Mouse (Mus musculus): Measurements from ENCODE around the gene Rnf220. TPM values are rescaled to one million over a fixed set of nuclear protein-coding genes. Genes with fewer than 3 reads are reported as not detected.

Rnf220 gene
- polyA plus RNA-seq, 1 experiment: 73.9 TPM

DNA sequence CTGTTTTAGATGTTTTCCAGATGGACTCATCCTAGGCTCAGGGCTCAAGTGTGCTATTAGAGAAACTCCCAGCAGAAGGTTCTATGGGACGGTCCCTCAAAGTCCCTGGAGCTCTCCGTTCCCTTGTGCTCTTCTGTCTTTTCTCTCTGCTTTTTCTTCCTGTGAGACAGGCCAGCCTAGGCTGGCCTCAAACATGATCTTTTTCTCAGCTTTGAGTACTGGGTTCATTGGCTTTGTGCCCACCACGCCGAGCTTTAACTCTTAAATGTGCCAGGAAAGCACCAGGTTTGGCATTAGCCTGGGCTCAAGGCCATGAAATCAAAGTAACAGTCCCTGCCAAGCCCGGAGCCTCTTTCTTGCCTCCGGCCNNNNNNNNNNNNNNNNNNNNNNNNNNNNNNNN, 256.0 kb downstream of the Rnf220 start:
- no peaks in the 10 kb centered on the region for H3K27me3 ChIP-seq (ENCODE audit: control insufficient read depth, insufficient read depth, low read length)
- 50% methylated on average over 6 of the region's 6 CpGs for WGBS
- TF ChIP-seq CTCF (IDR thresholded peaks at IDR 0.05; ENCODE audit: extremely low read depth, insufficient read length, insufficient replicate concordance, low read depth, low read length): no peak
- TF ChIP-seq POLR2A (IDR thresholded peaks at IDR 0.05; ENCODE audit: low read depth, low read length): no peak
- no peaks in the 10 kb centered on the region for H3K36me3 ChIP-seq (ENCODE audit: control insufficient read depth, insufficient read depth, low read length)
- H3K27ac ChIP-seq (ENCODE audit: insufficient read depth, low read depth, low read length): no peak overlapping the region
- H3K4me1 ChIP-seq (ENCODE audit: control insufficient read depth, insufficient read depth, insufficient read length, low read length): no peaks in the 10 kb centered on the region
- H3K4me3 ChIP-seq (ENCODE audit: low read depth, low read length): no peak overlapping the region

DNA sequence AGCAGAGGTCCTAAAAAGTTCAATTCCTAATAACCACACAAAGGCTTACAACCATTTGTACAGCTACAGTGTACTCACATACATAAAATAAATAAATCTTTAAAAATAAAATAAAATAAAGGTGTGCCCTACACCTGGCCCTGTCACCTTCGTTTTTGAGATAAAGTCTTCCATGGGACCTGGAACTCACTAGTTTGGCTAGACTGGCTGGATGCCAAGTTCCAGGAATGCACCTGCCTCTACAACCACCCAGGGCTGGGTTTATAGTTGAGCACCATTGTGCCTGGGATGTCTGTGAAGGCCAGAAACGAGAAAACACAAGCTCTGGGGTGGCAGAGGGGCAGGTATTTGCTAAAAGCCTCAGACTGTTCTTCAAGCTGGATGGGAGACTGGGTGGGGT, 257.7 kb downstream of the Rnf220 start:
- H3K4me3 ChIP-seq (ENCODE audit: low read depth, low read length): no peak overlapping the region
- no peaks in the 10 kb centered on the region for H3K27me3 ChIP-seq (ENCODE audit: control insufficient read depth, insufficient read depth, low read length)
- 9% methylated on average over 2 of the region's 2 CpGs for WGBS
- no peak overlapping the region for H3K27ac ChIP-seq (ENCODE audit: insufficient read depth, low read depth, low read length)
- no peaks in the 10 kb centered on the region for H3K36me3 ChIP-seq (ENCODE audit: control insufficient read depth, insufficient read depth, low read length)
- TF ChIP-seq CTCF (IDR thresholded peaks at IDR 0.05; ENCODE audit: extremely low read depth, insufficient read length, insufficient replicate concordance, low read depth, low read length) (no peak), POLR2A (IDR thresholded peaks at IDR 0.05; ENCODE audit: low read depth, low read length) (no peak)
- H3K4me1 ChIP-seq (ENCODE audit: control insufficient read depth, insufficient read depth, insufficient read length, low read length): no peaks in the 10 kb centered on the region

DNA sequence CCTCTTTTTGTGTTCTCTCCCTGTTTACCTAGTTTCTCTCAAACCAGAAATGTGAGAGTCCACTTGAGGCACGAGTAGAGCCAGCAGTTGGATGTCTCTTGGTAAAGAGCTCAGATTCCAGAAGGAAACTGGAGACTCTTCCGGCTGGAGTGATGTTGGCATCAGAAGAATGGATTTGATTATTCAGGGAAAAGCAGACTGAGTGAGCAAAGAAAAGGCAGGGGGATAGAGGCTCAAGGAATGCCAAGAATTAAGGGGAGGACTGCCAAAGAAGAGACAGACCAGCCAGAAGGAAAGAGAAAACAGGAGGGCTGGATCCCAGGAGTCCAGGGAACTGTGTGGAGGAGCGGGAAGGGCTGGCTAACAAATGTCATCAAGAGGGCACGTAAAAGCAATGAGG, 261.0 kb downstream of the Rnf220 start:
- Histone ChIP-seq H3K27me3 (ENCODE audit: control insufficient read depth, insufficient read depth, low read length) (no peaks in the 10 kb centered on the region), H3K27ac (ENCODE audit: insufficient read depth, low read depth, low read length) (no peak overlapping the region), H3K36me3 (ENCODE audit: control insufficient read depth, insufficient read depth, low read length) (no peaks in the 10 kb centered on the region), H3K4me1 (ENCODE audit: control insufficient read depth, insufficient read depth, insufficient read length, low read length) (peaks cover 5% of the 10 kb centered on the region; the same call in 1 of the 2 replicates), H3K4me3 (ENCODE audit: low read depth, low read length) (no peak overlapping the region)
- no peak for TF ChIP-seq CTCF (IDR thresholded peaks at IDR 0.05; ENCODE audit: extremely low read depth, insufficient read length, insufficient replicate concordance, low read depth, low read length)
- TF ChIP-seq POLR2A (IDR thresholded peaks at IDR 0.05; ENCODE audit: low read depth, low read length): no peak
- WGBS: 75% methylated on average over 4 of the region's 4 CpGs

DNA sequence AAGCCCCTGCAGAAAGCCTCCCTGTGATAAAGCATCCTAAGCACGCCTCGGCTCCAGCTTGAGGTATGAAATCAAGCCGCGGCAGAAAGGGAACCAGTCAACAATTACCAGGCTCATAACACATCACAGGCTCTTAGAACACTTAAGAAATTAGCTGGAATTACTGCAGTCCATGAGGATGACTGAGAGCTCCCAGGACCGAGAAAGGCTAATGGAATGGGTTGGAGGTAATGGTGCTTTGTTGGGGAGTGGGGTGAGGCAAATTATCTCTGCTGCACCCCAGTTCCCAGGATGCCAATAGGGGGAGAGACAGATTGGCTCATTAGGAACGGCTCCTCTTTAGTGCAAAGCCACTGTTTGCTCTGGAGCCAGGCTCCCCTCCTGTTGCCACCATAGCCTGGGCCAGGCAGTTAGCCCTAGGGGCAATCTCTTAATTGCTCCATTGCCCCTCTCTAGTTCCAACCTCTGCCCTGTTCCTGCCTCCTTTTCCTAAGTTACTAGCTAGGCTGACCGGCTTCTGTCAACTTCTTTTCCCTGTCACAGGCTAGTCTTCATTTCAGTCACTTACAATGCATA, 262.6 kb downstream of the Rnf220 start:
- TF ChIP-seq POLR2A (IDR thresholded peaks at IDR 0.05; ENCODE audit: low read depth, low read length) (no peak), CTCF (IDR thresholded peaks at IDR 0.05; ENCODE audit: extremely low read depth, insufficient read length, insufficient replicate concordance, low read depth, low read length) (no peak)
- H3K27me3 ChIP-seq (ENCODE audit: control insufficient read depth, insufficient read depth, low read length): no peaks in the 10 kb centered on the region
- no peaks in the 10 kb centered on the region for H3K36me3 ChIP-seq (ENCODE audit: control insufficient read depth, insufficient read depth, low read length)
- no peak overlapping the region for H3K27ac ChIP-seq (ENCODE audit: insufficient read depth, low read depth, low read length)
- H3K4me1 ChIP-seq (ENCODE audit: control insufficient read depth, insufficient read depth, insufficient read length, low read length): peaks cover 5% of the 10 kb centered on the region; the same call in 1 of the 2 replicates
- no peak overlapping the region for H3K4me3 ChIP-seq (ENCODE audit: low read depth, low read length)
- 79% methylated on average over 7 of the region's 7 CpGs for WGBS

DNA sequence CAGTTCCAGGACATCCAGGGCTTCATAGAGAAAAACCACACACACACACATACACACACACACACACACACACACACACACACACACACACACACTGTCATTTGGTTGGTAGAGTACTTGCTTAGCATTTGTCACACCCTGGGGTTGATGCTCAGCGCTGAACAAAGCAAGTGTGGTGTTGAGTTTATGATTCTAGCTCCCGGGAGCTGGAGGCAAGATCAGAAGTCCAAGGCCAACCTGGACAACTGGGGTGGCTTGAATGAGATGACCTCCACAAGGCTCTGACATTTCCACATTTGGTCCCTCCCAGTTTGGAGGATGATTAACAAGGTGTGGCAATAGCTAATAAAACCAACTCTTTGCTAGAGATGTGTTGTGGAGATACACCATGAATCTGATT, 265.6 kb downstream of the Rnf220 start:
- TF ChIP-seq POLR2A (IDR thresholded peaks at IDR 0.05; ENCODE audit: low read depth, low read length) (no peak), CTCF (IDR thresholded peaks at IDR 0.05; ENCODE audit: extremely low read depth, insufficient read length, insufficient replicate concordance, low read depth, low read length) (no peak)
- Histone ChIP-seq H3K4me1 (ENCODE audit: control insufficient read depth, insufficient read depth, insufficient read length, low read length) (peaks cover 5% of the 10 kb centered on the region; the same call in 1 of the 2 replicates), H3K27ac (ENCODE audit: insufficient read depth, low read depth, low read length) (no peak overlapping the region), H3K4me3 (ENCODE audit: low read depth, low read length) (no peak overlapping the region), H3K36me3 (ENCODE audit: control insufficient read depth, insufficient read depth, low read length) (no peaks in the 10 kb centered on the region), H3K27me3 (ENCODE audit: control insufficient read depth, insufficient read depth, low read length) (no peaks in the 10 kb centered on the region)
- 35% methylated on average over 2 of the region's 2 CpGs for WGBS

DNA sequence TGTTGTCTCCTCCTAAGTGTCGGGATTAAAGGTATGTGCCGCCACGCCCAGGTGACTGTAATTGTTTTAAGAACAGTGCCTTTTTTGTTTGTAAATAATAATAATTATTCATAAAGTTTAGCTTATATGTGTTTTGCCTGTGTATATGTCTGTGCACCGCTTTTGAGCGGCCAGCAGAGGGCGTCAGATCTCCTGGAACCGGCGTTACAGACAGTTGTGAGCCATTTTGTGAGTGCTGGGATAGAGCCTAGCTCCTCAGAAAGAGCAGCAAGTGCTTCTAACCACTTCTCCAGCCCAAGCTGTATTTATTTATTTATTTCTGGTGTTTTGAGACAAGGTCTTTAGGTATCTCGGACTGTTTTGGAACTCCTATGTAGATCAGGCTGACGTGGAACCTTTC, 266.5 kb downstream of the Rnf220 start:
- Histone ChIP-seq H3K27me3 (ENCODE audit: control insufficient read depth, insufficient read depth, low read length) (no peaks in the 10 kb centered on the region), H3K4me3 (ENCODE audit: low read depth, low read length) (no peak overlapping the region), H3K27ac (ENCODE audit: insufficient read depth, low read depth, low read length) (no peak overlapping the region), H3K36me3 (ENCODE audit: control insufficient read depth, insufficient read depth, low read length) (no peaks in the 10 kb centered on the region), H3K4me1 (ENCODE audit: control insufficient read depth, insufficient read depth, insufficient read length, low read length) (peaks cover 5% of the 10 kb centered on the region; the same call in 1 of the 2 replicates)
- 72% methylated on average over 10 of the region's 10 CpGs for WGBS
- TF ChIP-seq CTCF (IDR thresholded peaks at IDR 0.05; ENCODE audit: extremely low read depth, insufficient read length, insufficient replicate concordance, low read depth, low read length) (peak; percentile 64; the same call in 1 of the 2 replicates), POLR2A (IDR thresholded peaks at IDR 0.05; ENCODE audit: low read depth, low read length) (no peak)

DNA sequence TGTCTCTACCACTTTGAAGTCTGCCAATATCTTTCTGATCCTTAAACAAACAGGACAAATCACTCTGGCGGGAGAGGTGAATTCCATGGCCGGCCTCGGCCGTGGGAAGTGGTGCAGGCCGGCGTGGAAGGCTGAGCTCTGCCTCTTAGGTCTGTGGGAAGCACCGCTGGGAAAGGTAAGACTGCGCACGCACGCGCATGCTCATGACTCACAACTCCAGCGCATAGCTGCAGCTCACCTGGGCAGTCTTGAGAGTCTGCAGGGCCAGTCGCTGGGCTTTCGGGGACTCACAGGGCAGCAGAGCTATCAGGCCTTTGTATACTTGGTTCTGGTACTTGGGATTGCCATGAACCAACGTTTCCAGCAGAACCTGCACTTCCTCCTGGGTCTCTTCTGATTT, 267.3 kb downstream of the Rnf220 start:
- Histone ChIP-seq H3K27me3 (ENCODE audit: control insufficient read depth, insufficient read depth, low read length) (no peaks in the 10 kb centered on the region), H3K4me3 (ENCODE audit: low read depth, low read length) (no peak overlapping the region), H3K27ac (ENCODE audit: insufficient read depth, low read depth, low read length) (no peak overlapping the region), H3K36me3 (ENCODE audit: control insufficient read depth, insufficient read depth, low read length) (no peaks in the 10 kb centered on the region), H3K4me1 (ENCODE audit: control insufficient read depth, insufficient read depth, insufficient read length, low read length) (peaks cover 5% of the 10 kb centered on the region; the same call in 1 of the 2 replicates)
- WGBS: 38% methylated on average over 15 of the region's 15 CpGs
- TF ChIP-seq POLR2A (IDR thresholded peaks at IDR 0.05; ENCODE audit: low read depth, low read length) (no peak), CTCF (IDR thresholded peaks at IDR 0.05; ENCODE audit: extremely low read depth, insufficient read length, insufficient replicate concordance, low read depth, low read length) (no peak)

Measured in small intestine, adult 2 months (tissue).